Mouse (Mus musculus): ENCODE data around the gene Ap2a1. TPM values are rescaled to one million over a fixed set of nuclear protein-coding genes. Genes with fewer than 3 reads are reported as not detected.

Gene Ap2a1
- total RNA-seq, 4 experiments from 2014 or later = 274 to 323 (median 303) TPM

GRCm38 (mm10) chr7:44850789-44851624 is 78.3 kb downstream of the Ap2a1 start:
- no peak for DNase-seq (ENCODE audit: low spot score in 2 of 2)

Other genes with a start within 250 kb of the Ap2a1 start
- not detected for gene Izumo2, start 220.8 kb downstream of the Ap2a1 start, total RNA-seq (2022)
- gene Vrk3, start 181.1 kb downstream of the Ap2a1 start, total RNA-seq (2022) = 10 to 100 TPM; 27.7 to 34.6 (median 33.7) TPM
- under 1 TPM; 0.31 to 0.70 (median 0.60) TPM for gene Zfp473, start 178.4 kb downstream of the Ap2a1 start, total RNA-seq (2022)
- gene Nup62, start 113.4 kb downstream of the Ap2a1 start, total RNA-seq (2022) = 10 to 100 TPM; 27.7 to 32.5 (median 30.2) TPM
- gene Il4i1, start 113.1 kb downstream of the Ap2a1 start, total RNA-seq (2022) = 10 to 100 TPM in 2 of 4 experiments, 1 to 10 TPM in 2; 2.7 to 12.2 (median 7.8) TPM
- 10 to 100 TPM; 23.3 to 36.1 (median 26.1) TPM for gene Atf5, start 112.8 kb downstream of the Ap2a1 start, total RNA-seq (2022)
- 10 to 100 TPM; 66.3 to 72.6 (median 71.0) TPM for gene Akt1s1, start 80.5 kb downstream of the Ap2a1 start, total RNA-seq (2022)
- 10 to 100 TPM; 71.9 to 92.1 (median 73.8) TPM for gene Tbc1d17, start 80.4 kb downstream of the Ap2a1 start, total RNA-seq (2022)
- gene Pnkp, start 72.4 kb downstream of the Ap2a1 start, total RNA-seq (2022) = 10 to 100 TPM; 29.8 to 37.7 (median 32.4) TPM
- 100 to 1,000 TPM; 310 to 354 (median 329) TPM for gene Ptov1, start 59.7 kb downstream of the Ap2a1 start, total RNA-seq (2022)
- gene Med25, start 36.8 kb downstream of the Ap2a1 start, total RNA-seq (2022) = 100 to 1,000 TPM in 3 of 4 experiments, 10 to 100 TPM in 1; 89.6 to 111 (median 107) TPM
- 10 to 100 TPM; 22.9 to 30.0 (median 26.7) TPM for gene Fuz, start 33.4 kb downstream of the Ap2a1 start, total RNA-seq (2022)
- under 1 TPM; 0.37 to 0.85 (median 0.67) TPM for gene Tsks, start 13.7 kb upstream of the Ap2a1 start, total RNA-seq (2022)
- gene Cpt1c, start 45.4 kb upstream of the Ap2a1 start, total RNA-seq (2022) = 100 to 1,000 TPM; 123 to 144 (median 137) TPM
- 100 to 1,000 TPM; 167 to 173 (median 172) TPM for gene Prmt1, start 57.1 kb upstream of the Ap2a1 start, total RNA-seq (2022)
- gene Irf3, start 68.2 kb upstream of the Ap2a1 start, total RNA-seq (2022) = 10 to 100 TPM; 42.1 to 52.0 (median 45.0) TPM
- gene Bcl2l12, start 69.2 kb upstream of the Ap2a1 start, total RNA-seq (2022) = 1 to 10 TPM; 2.3 to 6.1 (median 4.3) TPM
- gene Scaf1, start 86.9 kb upstream of the Ap2a1 start, total RNA-seq (2022) = 100 to 1,000 TPM; 163 to 173 (median 167) TPM
- 10 to 100 TPM; 13.7 to 16.8 (median 15.2) TPM for gene Rras, start 88.5 kb upstream of the Ap2a1 start, total RNA-seq (2022)
- gene Prr12, start 123.4 kb upstream of the Ap2a1 start, total RNA-seq (2022) = 10 to 100 TPM; 72.9 to 75.3 (median 73.6) TPM
- 10 to 100 TPM; 42.2 to 53.5 (median 49.8) TPM for gene Nosip, start 132.9 kb upstream of the Ap2a1 start, total RNA-seq (2022)
- 1 to 10 TPM; 6.5 to 7.6 (median 6.9) TPM for gene Prrg2, start 133.2 kb upstream of the Ap2a1 start, total RNA-seq (2022)
- gene Rcn3, start 162.7 kb upstream of the Ap2a1 start, total RNA-seq (2022) = 10 to 100 TPM in 3 of 4 experiments, 1 to 10 TPM in 1; 9.9 to 13.9 (median 10.6) TPM
- gene Fcgrt, start 174.4 kb upstream of the Ap2a1 start, total RNA-seq (2022) = 10 to 100 TPM; 16.8 to 23.4 (median 20.1) TPM
- gene Rps11, start 194.9 kb upstream of the Ap2a1 start, total RNA-seq (2022) = 100 to 1,000 TPM; 439 to 619 (median 513) TPM
- 1,000 to 10,000 TPM in 1 of 4 experiments, 100 to 1,000 TPM in 3; 731 to 1,022 (median 859) TPM for gene Rpl13a, start 199.3 kb upstream of the Ap2a1 start, total RNA-seq (2022)
- not detected for gene Gm45713, start 206.7 kb upstream of the Ap2a1 start, total RNA-seq (2022)
- gene Flt3l, start 206.9 kb upstream of the Ap2a1 start, total RNA-seq (2022) = 10 to 100 TPM; 10.0 to 12.0 (median 10.4) TPM
- 10 to 100 TPM; 37.5 to 56.7 (median 46.3) TPM for gene Pih1d1, start 224.8 kb upstream of the Ap2a1 start, total RNA-seq (2022)
- gene Aldh16a1, start 225.1 kb upstream of the Ap2a1 start, total RNA-seq (2022) = 10 to 100 TPM; 16.9 to 18.6 (median 17.6) TPM
- gene Slc17a7, start 234.5 kb upstream of the Ap2a1 start, total RNA-seq (2022) = 1,000 to 10,000 TPM; 1,166 to 1,245 (median 1,206) TPM